Mouse (Mus musculus) liver, embryonic 11.5 days (tissue): ENCODE data around the gene Pkig. TPM values are rescaled to one million over a fixed set of nuclear protein-coding genes. Genes with fewer than 3 reads are reported as not detected.
A peak's percentile ranks its signal among the peaks of the same experiment; 100 is the strongest.

Experiments used
- ATAC-seq: fragments of 200-750 bp; cut with Nextera tagmentation; replicated peaks from 2 replicates; pipeline ENCODE4 v1.8.0; 2017; ENCODE audit warnings: moderate number of reproducible peaks, mild to moderate bottlenecking, moderate TSS enrichment, moderate library complexity; ENCODE audit not compliant: low FRiP score
- DNase-seq: peaks from one replicate; pipeline ENCODE4 v3.0.0-alpha.2; 2017; ENCODE audit warnings: low spot score
- H3K27ac ChIP-seq: fragments of 300-500 bp; sonication (generic); 2 replicates; pipeline ENCODE4 v1.5.1; 2014; ENCODE audit warnings: mild to moderate bottlenecking, low read depth, low read length, control low read depth
- H3K27me3 ChIP-seq: fragments of 300-500 bp; sonication (generic); replicated peaks from 2 replicates; pipeline ENCODE4 v1.6.1; 2014; ENCODE audit warnings: low read length, mixed read lengths; ENCODE audit not compliant: control insufficient read depth, insufficient read depth
- H3K36me3 ChIP-seq: fragments of 300-500 bp; sonication (generic); 2 replicates; pipeline ENCODE4 v1.6.1; 2014; ENCODE audit warnings: mild to moderate bottlenecking, low read length, moderate library complexity, mixed read lengths; ENCODE audit not compliant: control insufficient read depth, insufficient read depth
- H3K4me1 ChIP-seq: fragments of 300-500 bp; sonication (generic); replicated peaks from 2 replicates; pipeline ENCODE4 v1.6.1; 2014; ENCODE audit warnings: low read length, mixed read lengths; ENCODE audit not compliant: control insufficient read depth, insufficient read depth
- H3K4me2 ChIP-seq: fragments of 300-500 bp; sonication (generic); 2 replicates; pipeline ENCODE4 v1.6.1; 2014; ENCODE audit warnings: mild to moderate bottlenecking, control low read depth, moderate library complexity
- H3K4me3 ChIP-seq: fragments of 300-500 bp; sonication (generic); 2 replicates; pipeline ENCODE4 v1.5.1; 2014; ENCODE audit warnings: low read depth, low read length, control low read depth
- H3K9ac ChIP-seq: fragments of 300-500 bp; sonication (generic); 2 replicates; pipeline ENCODE4 v1.6.1; 2014; ENCODE audit warnings: low read depth, low read length, control low read depth
- H3K9me3 ChIP-seq: fragments of 300-500 bp; sonication (generic); 2 replicates; pipeline ENCODE4 v1.6.1; 2016; ENCODE audit warnings: low read length, inconsistent platforms, mixed read lengths; ENCODE audit not compliant: control insufficient read depth
- WGBS: fragments of 180-500 bp; shearing (Covaris S2); extraction: QIAGEN DNeasy Blood & Tissue Kit; methylation state at CpG from one replicate; pipeline ENCODE4 v1.1.7; 2014; 5-methylcytosine and 5-hydroxymethylcytosine counted together
- polyA plus RNA-seq: library from polyadenylated mRNA; unstranded; fragments of >200 nt; fragmentation: Nextera tagmentation; extraction: Ambion mirVana; gene quantifications from 2 replicates; pipeline ENCODE4 v1.2.1, GENCODE M21; 2014

Gene Pkig
- polyA plus RNA-seq, 1 experiment from 2014 or later, result 186 TPM

GRCm38 (mm10) chr2:163726766-163727393 is 68.7 kb downstream of the Pkig start:
- Histone ChIP-seq H3K4me1 (no peaks in the 10 kb centered on the region), H3K4me2 (no peak overlapping the region), H3K9me3 (no peaks in the 10 kb centered on the region), H3K36me3 (peaks cover 9% of the 10 kb centered on the region; the same call in 1 of the 2 replicates), H3K9ac (no peak overlapping the region), H3K27ac (no peak overlapping the region), H3K4me3 (no peak overlapping the region), H3K27me3 (no peaks in the 10 kb centered on the region)
- 79% methylated on average over 5 of the region's 5 CpGs for WGBS
- DNase-seq (no peak), ATAC-seq (no peak)

DNA sequence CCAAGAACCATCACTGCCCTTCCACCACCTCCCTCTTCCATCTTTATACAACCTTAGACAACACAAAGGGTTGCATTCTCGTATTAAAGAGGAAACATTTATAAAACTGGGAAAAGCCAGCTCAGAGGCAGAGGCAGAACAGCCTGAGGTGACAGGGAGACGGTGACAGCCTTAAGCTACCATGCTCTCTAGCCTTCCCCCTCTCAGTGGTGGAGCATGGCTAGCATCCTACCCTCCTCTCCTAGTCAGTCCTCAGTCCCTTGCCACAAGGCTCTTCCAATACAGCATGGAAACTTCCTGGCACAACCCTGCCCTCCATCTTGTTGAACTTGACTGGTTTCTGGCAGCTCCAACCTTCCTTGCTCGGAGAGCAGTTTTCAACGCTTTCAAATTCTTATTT is 70.1 kb downstream of the Pkig start:
- WGBS, result 79% methylated on average over 4 of the region's 4 CpGs
- H3K27ac ChIP-seq, result no peak overlapping the region
- H3K36me3 ChIP-seq, result peaks cover 9% of the 10 kb centered on the region; the same call in 1 of the 2 replicates
- H3K9me3 ChIP-seq, result no peaks in the 10 kb centered on the region
- no peak overlapping the region for H3K9ac ChIP-seq
- ATAC-seq (no peak), DNase-seq (no peak)
- no peak overlapping the region for H3K4me3 ChIP-seq
- no peaks in the 10 kb centered on the region for H3K4me1 ChIP-seq
- H3K27me3 ChIP-seq, result no peaks in the 10 kb centered on the region
- no peak overlapping the region for H3K4me2 ChIP-seq

DNA sequence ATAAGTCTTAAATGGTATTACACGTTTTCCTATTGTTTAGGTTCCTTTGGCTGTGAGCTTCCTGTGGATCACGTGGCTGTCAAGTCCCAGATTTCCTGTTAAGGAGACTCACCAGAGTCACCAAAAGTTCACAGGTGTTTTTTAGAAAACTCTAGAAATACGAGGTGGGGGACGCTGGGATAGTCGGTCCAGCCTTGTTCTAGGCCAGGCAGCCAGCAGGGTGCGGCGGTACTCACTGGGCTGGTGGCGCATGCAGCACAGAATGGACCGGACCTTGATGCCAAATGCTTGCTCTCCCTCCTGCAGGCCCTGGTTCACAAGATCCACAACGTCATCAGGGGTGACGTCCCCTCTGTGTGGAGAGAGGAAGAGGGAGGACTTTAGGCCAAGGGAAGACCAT is 73.8 kb downstream of the Pkig start:
- WGBS, result 89% methylated on average over 11 of the region's 11 CpGs
- ATAC-seq (no peak), DNase-seq (no peak)

DNA sequence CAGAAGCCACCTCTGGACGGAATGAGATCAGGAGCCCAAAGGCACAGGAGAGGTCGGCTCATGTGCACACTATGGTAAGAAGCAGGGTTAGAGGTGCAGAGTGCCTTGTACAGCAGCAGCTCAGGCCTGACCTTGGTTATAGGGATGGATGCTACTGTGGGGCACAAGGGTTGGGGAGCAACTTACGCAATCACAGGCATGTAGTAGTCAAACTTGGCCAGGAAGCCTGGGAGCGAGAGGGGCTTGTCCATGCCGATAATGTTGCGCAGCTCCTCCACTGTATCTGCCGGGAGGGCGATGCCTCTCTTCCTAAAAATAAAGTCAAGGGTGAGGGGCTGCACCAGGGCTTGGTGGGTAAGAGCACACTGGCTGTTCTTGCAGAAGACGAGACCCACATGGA is 77.0 kb downstream of the Pkig start:
- Histone ChIP-seq H3K9ac (no peak overlapping the region), H3K27me3 (no peaks in the 10 kb centered on the region), H3K9me3 (no peaks in the 10 kb centered on the region), H3K4me2 (no peak overlapping the region), H3K4me3 (no peak overlapping the region), H3K4me1 (peaks cover 2% of the 10 kb centered on the region; the same call in 1 of the 2 replicates), H3K36me3 (0 out of 2 replicates have a peak, but pooled peaks cover 2% of the 10 kb centered on the region), H3K27ac (no peak overlapping the region)
- no peak for ATAC-seq
- WGBS, result 84% methylated on average over 9 of the region's 9 CpGs
- no peak for DNase-seq

More for the DNA sequence above, 73.8 kb downstream of the Pkig start:
- no peak overlapping the region for H3K4me3 ChIP-seq
- H3K27me3 ChIP-seq, result no peaks in the 10 kb centered on the region
- H3K4me2 ChIP-seq, result no peak overlapping the region
- no peaks in the 10 kb centered on the region for H3K9me3 ChIP-seq
- 0 out of 2 replicates have a peak, but pooled peaks cover 4% of the 10 kb centered on the region for H3K36me3 ChIP-seq
- H3K27ac ChIP-seq, result no peak overlapping the region
- H3K4me1 ChIP-seq, result no peaks in the 10 kb centered on the region
- no peak overlapping the region for H3K9ac ChIP-seq

- DNase-seq, result no peak
- Histone ChIP-seq H3K9me3 (no peaks in the 10 kb centered on the region), H3K4me1 (peaks cover 2% of the 10 kb centered on the region; the same call in 1 of the 2 replicates), H3K4me2 (no peak overlapping the region), H3K27ac (no peak overlapping the region), H3K4me3 (no peak overlapping the region), H3K27me3 (no peaks in the 10 kb centered on the region), H3K36me3 (no peaks in the 10 kb centered on the region), H3K9ac (no peak overlapping the region)
- ATAC-seq, result 0 out of 2 replicates have a peak, but pooled peaks have one; percentile 6
- 73% methylated on average over 6 of the region's 6 CpGs for WGBS
These were observed 77.8 kb downstream of the Pkig start for GRCm38 (mm10) chr2:163735980-163736379.

GRCm38 (mm10) chr2:163742656-163743055 is 84.5 kb downstream of the Pkig start:
- Histone ChIP-seq H3K4me3 (no peak overlapping the region), H3K36me3 (no peaks in the 10 kb centered on the region), H3K9ac (no peak overlapping the region), H3K27ac (no peak overlapping the region), H3K9me3 (no peaks in the 10 kb centered on the region), H3K4me2 (no peak overlapping the region), H3K27me3 (no peaks in the 10 kb centered on the region; the same call in 1 of the 2 replicates), H3K4me1 (peaks cover 12% of the 10 kb centered on the region)
- ATAC-seq (no peak), DNase-seq (no peak)
- 77% methylated on average over 5 of the region's 5 CpGs for WGBS

DNA sequence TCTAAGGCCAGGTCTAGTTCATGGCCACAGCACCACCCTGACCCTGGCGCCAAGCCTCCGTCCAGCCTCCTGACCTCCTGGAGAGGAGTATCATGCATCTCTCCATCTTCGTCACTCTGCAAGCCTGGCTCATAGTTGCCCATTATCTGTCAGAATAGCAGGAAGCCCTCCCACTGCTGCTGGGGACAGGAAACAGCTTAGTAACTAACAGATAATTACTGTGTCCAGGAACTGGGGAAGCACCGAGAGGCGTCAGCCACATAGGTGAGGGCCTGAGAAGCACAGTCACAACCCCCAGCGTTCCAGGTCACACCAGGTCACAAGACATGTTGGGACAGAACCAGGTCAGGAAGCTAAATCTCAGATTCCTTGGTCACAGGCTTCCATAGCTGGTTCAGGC is 85.2 kb downstream of the Pkig start:
- DNase-seq (no peak), ATAC-seq (peak; percentile 52; the same call in 1 of the 2 replicates)
- Histone ChIP-seq H3K4me2 (no peak overlapping the region), H3K27me3 (peaks cover 2% of the 10 kb centered on the region), H3K36me3 (no peaks in the 10 kb centered on the region), H3K9ac (no peak overlapping the region), H3K4me3 (no peak overlapping the region), H3K27ac (no peak overlapping the region), H3K9me3 (no peaks in the 10 kb centered on the region), H3K4me1 (peaks cover 12% of the 10 kb centered on the region)
- 24% methylated on average over 6 of the region's 6 CpGs for WGBS

DNA sequence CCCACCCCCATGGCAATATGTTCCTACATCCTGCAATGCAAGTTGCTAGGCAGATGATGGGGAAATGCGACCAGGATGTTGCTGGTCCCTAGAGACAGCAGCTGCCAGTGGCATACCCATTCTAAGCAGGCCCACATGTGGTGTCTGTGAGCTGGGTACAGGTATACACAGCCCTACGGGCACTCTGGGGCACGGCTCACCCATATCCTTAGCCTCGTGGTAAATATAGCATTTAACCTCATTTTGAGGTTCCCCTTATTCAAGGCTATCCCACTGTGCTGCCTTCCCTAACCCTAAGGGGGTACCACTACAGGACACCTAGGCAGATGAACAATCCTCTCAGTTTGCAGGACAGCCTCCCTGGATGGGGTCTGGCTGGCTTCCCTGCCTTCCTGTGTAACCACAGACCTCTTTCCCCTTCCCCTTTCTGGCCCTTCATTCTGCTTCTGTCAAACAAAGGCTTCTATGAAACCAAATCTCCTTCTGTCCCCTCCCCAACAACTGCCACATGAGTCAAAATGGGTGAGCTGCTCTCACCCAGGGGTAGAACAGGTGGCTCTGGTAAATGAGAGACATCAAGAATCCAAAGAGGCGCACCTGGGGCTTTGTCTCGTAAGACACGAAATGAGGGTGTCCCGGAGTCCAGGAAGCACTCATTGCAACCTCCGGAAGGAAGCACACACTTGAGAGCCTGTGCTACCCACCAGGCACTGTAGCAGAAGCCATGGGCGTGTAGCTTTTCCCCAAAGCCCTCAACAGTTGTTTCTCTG is 86.8 kb downstream of the Pkig start:
- Histone ChIP-seq H3K27ac (no peak overlapping the region), H3K4me3 (no peak overlapping the region), H3K4me1 (peaks cover 12% of the 10 kb centered on the region), H3K9me3 (no peaks in the 10 kb centered on the region), H3K4me2 (no peak overlapping the region), H3K27me3 (peaks cover 11% of the 10 kb centered on the region), H3K36me3 (no peaks in the 10 kb centered on the region), H3K9ac (no peak overlapping the region)
- no peak for DNase-seq
- no peak for ATAC-seq
- 64% methylated on average over 10 of the region's 10 CpGs for WGBS
